Mouse (Mus musculus): ENCODE results near the gene 1700042G07Rik.

The 1700042G07Rik gene

DNA sequence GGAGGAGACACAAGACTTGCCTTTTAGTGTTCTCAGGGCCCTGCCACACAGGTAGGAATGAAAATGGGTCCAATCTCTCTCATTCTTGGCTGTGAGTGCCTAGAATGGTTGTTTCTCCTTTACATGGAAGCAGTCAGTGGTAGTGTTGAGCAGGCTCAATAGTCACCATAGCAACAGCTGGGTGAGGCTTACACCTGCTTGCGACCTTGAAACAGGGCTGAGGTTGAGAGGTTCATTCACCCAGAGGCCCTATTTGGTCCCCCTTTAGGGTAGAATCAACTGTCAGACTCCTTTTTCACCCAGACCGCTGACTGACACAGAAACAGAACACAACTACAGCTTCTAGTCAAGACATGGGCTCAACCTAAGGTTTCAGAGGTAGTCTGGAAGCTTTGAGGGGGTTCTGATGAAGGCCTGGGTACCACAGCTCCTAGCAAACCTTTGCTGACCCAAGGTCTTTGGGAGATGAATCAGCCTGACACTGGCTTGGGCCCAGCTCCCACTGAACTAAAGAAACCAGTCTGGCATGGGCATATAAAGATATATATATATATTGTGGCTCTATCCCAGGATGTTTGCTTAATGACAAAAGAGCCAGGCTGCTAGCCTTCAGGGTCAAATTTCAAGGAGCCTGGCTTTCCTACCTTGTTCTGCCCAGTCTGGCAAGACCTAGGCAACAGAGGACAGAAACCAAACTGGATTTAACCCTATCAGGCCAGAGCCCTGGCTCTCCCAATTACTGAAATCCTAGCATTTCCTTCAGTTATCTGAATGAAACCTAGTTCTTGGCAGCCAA is 8.2 kb upstream of the 1700042G07Rik start:
- no peak for DNase-seq

DNA sequence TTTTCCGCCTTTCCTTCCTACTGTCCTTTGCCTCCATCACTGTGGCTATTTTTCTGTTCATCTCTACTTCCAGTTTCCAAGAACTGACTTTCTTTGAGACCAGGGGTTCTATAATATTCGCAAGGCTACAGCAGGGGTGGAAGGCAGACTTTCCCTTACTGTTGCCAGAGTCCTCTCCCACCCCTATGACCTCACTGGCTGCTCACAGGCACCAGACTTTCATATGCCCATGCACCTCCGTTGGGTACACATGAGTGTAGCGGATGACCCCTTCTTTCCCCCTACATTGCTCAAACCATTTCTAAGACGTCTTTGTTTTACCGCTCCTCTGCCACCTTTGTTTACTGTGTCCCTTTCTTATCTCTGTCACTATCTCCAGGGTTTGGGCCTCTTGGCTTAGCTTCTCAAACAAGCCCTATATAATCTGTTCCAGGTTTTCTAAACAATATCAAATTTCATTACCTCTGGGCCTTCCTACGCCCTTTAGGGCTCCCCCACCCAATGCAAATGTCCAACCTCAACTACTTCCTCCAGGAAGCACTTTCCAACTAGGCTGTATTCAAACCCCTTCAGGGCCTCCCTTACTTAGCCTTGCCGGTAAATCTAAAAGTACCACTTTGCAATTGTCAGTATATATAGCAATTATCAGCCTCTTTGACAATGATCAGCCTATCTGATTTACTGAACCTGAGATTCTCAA is 7.3 kb upstream of the 1700042G07Rik start:
- no peak for DNase-seq

DNA sequence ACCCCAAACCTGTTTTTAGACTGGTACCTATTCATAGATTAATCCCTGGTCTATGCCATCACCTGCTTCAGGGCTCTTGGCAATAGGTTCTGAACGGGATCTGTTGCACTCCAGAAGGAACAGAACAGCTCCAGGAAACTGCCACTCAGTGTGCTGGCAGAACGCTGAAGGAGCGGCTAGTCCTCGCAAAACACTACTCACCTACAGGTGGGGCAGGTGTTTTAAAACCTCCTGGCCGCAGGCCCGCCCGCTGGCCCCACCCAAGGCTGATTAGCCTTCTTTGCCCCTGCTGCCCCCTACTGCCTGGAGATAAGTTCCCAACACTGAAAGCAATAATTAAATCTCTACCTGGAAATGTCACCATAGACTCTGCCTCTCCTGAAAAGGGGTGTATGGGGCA is 5.8 kb upstream of the 1700042G07Rik start, which contains the start of gene Tspan1:
TSS of gene Tspan1 (minus strand) at position 198 of the 400 bp plus-strand sequence.
- peak in 1 of 2 experiments; percentile 15 for DNase-seq

DNA sequence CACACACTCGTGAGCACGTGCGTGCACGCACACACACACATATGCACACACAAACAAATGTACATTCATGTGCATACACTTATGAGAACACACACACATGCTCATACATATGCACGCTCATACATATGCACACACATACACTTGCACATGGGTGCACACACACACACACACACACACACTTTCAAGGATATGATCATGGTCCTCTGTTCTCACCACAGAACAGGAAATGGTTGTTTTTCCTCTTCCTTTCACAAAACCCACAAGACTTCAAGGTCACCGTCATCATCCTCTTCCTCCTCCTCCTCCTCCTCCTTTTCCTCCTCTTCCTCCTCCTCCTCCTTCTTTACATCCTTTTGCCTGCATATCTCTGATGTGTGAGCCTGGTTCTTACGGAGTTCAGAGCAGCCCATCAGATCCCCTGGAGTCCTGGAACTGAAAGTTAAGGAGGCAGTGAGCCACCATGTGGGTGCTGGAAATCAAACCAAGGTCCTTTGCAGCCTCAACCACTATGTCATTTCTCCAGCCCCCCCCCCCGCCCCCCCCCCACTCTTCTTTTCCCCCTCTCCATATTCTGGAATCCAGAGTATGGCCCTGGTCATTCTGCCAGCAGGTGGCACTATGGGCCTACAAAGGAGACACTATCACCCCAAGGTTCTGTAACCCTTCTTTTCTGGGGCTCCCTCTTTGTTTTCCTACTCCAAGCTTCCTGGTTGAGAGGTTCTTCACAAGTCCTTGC is 4.4 kb upstream of the 1700042G07Rik start:
- DNase-seq = peak; percentile 66 to 68

DNA sequence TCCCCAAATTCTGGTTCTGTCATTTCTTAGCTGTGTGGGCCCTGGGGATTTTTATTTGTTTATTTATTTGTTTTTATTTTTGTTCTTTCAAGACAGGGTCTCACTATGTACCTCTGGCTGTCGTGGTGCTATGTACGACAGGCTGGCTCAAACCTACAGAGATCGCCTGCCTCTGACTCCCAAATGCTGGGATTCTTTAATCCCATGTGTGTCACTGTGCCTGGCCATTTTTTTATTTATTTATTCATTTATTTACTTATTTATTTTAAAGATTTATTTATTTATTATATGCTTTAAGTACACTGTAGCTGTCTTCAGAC is 3.9 kb upstream of the 1700042G07Rik start:
- no peak for DNase-seq

DNA sequence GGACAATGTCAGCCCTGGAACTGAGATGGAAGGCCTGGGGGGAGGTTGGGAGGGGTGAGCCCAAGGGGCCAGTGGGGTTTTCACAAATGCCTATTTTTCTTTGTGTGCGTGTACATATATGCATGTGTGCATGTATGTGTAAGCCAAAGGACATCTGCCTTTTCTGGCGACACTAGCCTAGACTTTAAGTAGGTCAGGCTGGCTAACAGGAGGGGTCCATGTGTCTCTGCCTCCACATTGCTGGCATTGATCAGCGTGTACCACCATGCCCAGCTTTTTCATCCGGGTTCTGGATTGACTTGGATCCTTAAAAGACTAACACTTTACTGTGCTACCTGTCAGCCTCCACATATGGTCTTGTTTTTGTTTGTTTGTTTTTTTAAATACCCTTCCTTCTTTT is 580 bp downstream of the 1700042G07Rik start:
- DNase-seq = no peak

DNA sequence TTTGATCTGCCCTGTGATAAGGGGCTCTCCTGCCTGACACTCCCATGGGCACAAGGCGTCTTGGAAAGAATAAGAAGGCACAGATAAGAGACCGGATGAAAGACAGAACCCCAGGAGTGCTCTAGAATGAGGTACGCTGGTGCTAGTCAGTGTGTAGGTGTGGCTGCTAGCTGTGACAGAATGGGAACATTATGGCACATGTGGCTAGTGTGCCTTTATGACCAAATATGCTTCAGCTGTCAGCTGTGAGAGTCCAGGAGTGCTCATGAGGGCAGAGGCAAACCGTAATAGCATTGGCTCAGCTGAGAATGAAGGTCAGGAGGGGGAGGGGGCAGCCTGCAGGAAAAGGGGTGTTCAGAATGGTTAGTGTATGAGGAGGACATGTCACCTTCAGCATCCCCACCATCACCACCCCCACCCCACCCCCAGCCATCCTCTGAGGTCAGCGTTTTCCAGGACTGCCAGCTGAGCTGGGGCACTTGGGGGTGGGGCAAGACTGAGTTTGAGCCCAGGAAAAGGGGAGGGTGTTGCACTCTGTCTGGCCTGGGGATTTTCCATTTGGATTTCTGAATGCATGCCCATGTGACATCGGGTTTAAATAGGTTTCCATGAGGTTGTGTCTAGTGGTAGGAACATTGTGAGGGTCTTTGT is 1.4 kb downstream of the 1700042G07Rik start:
- DNase-seq = no peak

DNA sequence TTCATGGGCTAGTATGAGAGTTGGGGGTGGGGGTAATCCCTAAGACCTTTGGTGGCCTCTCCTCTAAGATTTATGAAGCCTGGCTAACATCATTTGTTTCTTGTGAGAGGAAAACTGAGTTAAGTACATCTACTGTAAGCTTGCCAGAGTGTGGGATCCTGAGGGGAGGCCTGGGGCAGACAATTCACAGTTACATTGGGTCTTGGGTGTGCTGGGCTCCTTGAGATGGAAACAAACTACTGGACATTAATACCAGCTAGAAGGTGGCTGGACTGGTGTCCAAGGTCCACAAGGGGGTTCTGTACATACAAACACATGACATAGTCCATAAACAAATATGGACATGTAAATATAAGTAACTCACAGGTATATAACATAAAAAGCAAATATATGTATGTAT is 2.0 kb downstream of the 1700042G07Rik start:
- no peak for DNase-seq

DNA sequence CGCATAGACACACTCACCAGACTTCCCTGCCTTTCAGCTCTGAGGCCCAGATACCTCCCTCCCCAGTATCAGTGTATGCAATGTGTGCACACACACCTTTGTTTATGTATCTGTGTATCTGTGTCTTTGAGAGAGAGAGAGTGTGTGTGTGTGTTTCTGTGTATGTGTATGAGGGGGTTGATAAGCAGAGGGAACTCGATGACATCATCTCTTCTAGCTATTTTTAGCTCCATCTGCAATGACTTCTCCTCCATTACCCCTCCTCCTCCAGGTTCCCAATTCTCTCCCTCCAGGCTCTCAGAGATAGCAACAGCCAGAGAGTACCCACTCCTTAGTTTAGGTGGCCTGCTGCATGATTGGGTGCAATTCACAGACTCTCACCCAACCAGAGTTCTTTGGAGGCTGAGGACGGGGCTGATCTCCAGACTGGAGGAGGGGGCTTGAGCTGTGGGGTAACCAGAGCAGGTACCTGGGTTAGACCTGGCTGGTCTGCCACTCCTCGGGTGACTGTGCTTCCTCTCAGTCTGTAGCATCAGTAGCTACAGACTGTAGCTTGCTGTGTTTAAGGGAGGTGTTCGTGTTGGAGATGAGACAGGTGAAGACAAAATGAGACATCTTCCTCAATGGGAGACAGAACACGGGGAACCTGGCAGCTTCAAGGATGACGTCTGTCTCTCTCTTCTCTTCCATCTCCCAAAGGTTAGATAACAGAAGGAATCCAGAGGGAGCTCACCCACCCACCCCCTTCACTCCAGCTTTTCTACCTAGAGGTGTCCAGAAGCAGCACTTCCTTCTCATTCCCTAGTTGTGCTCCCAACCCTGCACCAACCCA is 2.8 kb downstream of the 1700042G07Rik start:
- no peak for DNase-seq

DNA sequence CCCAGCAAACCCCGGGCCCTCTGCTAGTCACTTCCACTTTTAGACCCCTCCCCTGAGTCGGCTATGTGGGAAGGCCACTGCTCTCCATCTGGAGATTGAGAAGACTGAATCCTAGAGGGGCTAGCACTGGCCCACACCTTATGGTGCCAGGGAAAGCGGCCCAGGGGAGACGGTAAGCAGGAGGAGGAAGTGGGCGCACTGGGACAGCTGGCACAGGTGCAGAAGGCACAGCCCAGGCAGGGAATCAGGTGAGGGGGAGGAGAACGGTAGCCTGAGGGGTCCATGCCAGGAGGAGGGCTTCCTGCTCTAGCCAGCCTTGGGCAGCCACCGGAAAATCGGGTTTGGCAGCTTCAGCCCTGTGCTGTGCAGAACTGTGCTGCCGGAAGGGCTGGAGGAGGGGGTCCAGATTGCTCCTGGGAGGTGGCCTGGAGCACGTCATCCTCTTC is 3.4 kb downstream of the 1700042G07Rik start:
- peak; percentile 58 to 73 for DNase-seq

DNA sequence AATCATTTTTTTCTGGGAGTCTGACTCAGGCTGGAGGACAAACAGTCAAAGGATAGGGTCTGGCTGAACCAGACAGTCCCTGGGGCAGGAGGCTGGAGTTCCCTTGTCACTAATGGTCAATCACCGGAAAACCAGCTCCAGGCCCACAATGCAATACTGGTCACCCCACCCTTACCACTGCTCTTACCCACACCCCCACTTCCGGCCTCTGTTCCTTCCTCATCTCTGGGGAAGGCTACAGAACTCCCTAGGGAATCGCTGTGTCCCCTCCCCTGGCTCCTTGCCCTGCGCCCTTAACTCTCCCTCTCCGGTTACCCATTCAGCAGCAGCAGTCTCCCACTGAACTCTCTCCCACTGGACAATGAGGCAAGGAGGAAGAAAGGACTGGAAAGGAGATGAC is 4.0 kb downstream of the 1700042G07Rik start:
- no peak for DNase-seq

DNA sequence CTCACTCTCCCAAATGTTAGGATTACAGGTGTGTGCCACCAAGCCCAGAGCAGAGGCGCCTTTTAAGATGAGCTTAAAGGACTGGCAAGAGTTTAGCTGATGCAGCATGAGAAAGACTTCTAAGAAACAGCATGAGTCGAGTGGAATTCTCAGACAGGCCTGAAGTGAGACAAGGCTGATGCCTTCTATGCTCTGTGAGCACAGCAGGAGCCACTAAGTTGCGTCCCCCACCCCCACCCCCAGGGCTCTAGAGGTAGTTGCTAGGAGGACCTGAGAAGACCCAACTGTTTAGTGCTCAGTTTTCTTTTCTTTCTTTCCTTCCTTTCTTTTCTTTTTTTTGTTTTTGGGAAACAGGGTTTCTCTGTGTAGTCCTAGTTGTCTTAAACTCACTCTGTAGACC is 8.9 kb downstream of the 1700042G07Rik start:
- DNase-seq = no peak

DNA sequence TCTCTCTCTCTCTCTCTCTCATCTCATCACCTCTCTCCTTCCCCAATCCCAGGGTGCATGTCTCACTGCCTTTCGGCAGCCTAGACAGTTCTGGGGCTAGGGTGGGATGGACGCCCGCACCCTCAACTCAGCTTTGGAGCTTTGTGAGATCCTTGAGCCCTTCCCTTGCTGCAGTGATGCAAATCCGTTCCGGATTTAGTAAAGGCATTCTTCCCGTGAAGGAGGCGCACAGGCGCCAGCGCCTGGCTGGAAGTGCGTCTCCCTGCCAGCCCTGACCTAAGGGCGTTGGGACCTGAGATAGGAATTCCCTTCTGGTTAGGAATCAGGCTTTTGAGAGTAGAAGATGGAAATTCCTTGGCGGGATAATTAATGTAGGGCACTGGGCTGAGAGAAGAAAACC is 9.6 kb downstream of the 1700042G07Rik start:
- DNase-seq = no peak

DNA sequence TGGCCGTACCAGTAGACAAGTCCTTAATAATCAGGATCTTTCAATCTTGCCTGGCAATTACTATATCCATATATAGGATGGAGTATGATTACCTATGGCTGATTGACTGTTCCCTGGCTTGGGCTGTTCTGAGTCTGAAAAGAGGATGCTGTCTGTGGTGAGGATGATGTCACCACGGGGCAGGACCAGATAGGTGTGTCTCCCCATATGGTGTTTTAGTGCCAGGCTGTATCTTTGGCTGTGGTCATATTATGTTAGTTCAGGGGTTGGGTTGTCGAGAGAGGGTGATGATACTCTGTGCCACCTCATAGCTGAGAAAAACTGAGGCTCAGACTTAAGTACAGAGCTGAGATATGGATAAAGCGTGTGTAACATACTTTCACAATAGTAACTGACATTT is 11.9 kb downstream of the 1700042G07Rik start:
- no peak for DNase-seq

DNA sequence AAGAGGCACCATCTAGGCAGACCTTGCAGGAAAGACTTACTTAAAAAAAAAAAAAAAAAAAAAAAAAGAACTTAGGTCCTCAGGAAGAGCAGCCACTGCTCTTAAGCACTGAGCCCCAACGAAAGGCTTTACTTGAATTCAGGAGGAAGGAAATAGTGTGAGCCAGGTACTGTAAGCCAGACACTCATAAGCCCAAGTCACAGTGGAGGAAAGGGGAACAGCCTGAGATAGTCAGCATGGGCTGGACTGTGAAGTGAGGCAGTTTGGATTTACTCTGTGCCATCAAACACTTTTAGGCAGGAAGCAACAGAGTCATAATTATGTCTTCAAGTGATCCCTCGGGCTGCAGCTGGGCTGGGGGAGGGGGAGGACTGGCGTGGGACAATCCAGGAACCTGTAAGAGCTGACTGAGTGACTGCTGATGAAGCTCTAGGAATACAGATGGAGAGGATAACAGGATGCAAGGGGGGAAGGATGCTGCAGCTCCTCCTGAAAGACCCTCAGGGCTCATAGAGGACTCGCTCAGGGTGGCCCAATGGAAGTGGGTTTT is 19.2 kb downstream of the 1700042G07Rik start:
- DNase-seq = no peak

DNA sequence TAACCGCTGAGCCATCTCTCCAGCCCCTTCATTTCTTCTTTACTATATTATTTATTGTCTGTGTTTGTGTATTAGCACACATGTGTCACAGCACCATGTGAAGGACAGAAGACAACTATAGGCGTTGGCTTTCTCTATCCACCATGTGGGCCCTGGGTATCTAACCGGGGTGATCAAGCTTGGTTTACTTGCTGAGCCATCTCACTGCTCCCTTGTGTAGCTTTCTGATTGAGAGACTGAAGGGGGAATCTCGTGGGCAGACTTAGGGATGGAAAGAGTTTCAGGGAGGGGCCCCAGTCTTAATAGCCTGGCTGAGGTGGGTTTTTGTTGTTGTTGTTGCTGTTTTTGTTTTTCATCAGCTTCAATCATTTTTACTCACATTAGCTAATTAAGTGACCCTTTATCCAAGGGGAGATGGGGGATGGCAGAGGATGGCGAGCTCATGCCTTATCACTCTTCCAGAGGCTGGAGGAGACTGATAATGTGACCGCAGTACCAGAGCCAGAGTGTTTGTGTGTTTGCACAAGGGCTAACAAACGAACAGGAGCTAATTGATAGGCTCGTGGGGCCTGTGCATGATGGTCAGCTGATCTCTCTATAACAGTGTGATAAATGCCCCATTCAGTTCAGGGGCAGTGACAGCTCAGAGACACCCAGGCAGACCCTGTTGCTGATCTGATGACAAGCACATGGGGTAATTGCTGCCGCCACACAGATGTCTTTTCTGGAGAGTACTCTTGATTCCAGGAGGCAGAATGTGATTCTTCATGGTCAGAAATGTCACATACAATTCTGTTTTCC is 20.6 kb downstream of the 1700042G07Rik start:
- DNase-seq = no peak

DNA sequence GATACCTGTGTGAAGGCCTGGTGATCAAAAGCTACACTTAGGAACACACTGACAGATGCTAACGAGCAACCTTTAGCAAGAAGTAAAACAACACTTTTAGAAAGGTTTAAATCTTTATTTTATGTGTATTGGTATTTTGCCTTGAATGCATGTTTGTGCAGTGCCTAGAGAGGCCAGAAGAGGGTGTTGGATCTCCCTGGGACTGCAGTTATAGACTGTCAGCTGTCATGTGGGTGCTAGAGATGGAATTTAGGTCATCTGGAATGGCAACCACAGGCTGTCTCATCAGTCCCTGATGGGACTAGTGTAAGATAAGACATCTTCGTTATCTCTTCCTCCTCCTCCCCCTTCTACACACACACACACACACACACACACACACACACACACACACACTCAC is 25.2 kb downstream of the 1700042G07Rik start:
- peak; percentile 23 to 24 for DNase-seq

DNA sequence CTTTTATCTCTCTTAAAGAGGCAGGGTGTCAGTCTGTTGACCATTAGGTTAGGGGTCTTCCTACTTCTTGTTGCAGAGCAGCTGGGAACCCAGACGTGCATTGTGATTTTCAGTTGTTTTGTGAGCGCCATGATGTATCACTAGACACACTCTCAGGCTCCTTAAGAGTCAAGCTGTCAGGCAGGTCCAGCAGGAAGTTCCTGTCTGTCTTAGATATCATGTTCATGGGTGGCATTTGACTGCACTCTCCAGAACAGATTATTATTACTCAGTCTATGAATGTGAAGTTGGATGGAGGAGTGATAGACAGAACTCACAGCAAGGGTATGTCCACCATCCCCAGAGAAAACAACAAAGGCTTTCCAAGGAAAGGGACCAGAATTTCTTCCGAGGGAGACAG is 31.2 kb downstream of the 1700042G07Rik start:
- no peak for DNase-seq

DNA sequence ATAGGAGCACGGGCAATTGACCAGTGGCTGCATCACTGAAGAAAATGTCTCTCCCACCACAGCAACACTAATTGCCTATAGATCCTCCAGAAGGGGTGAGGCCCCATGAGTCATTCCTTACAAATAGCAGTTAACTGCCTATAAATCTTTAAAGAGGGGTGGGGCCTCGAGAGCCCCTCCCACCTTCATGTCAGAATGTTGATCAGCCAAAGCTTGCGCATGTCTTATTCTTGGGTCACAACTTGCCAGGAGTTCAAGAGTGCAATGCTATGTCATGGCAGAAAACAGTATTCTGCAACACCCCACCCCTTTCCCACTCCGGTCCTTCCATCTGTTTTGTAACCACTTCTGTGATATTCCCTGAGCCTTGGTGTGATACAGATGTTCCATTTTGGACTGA is 33.4 kb downstream of the 1700042G07Rik start:
- no peak for DNase-seq

DNA sequence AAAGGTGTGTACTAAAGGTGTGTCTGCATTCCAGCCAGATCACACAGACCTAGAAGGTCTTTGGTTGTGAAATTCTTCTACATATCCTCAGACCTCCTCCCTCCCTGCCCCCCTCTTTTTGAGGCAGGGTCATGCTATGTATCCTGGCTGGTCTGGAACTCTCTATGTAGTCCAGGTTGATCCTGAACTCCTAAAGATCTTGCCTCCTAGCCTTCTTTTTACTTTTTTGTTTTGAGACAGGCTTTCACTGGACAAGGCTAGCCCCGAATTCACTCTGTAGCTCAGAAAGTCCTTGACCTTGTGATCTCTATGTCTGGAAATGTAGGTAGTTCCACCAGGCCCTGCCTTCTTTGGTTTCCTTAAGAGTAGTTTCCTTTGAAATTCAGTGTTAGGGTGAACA is 35.7 kb downstream of the 1700042G07Rik start:
- no peak for DNase-seq
